ENCODE assay signal across 24 mouse cellular contexts in the genomic region with DNA sequence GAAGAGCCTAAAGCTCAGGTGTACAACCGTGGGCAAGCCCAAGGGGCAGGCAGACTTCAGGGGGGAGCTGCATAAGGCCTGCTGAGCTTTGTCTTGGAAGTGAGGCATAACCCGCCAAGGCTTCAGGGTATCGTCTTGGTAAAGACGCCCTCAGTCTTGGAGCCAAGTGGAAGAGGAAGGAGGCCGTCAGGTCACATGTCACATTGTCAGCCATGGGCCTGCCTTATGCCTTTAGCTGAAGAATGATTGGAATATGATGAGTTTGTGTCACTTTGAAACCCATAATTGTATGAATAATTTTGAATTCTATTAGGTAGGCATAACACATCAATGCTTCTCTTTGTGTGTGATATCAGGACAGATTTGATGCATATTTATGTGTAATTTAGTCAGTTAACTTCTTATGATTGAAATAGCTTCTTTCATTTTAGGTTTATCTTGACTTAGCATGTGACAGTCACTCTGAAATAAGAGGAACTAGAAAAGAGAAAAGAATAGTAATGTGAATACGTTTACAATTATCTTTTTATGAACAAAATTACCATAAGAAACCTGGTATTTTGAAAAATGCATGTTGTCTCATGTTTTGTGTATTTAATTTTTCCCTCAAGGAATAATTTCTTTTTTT. TPM values are rescaled to one million over a fixed set of nuclear protein-coding genes. Genes with fewer than 3 reads are reported as not detected.
DNase-seq lines count a peak whose midpoint lies in the region; ATAC-seq lines count a peak whose summit lies in the region.
"Had no signal": no experiment of that assay in that cellular context is flagged by ENCODE, and none has a peak within 500 bp of the region (broad histone marks: within the 10 kb centered on the region; RNA-seq: fewer than 3 reads in every experiment).

No protein-coding gene starts in this region.

- H3K4me1 ChIP-seq in forebrain, embryonic 15.5 days, result no peaks in the 10 kb centered on the region
- H3K4me1 ChIP-seq in forebrain, embryonic 12.5 days, result no peaks in the 10 kb centered on the region
- H3K4me1 ChIP-seq in neural tube, embryonic 11.5 days (ENCODE audit: control insufficient read depth, insufficient read depth, low read length), result no peaks in the 10 kb centered on the region
- H3K4me1 ChIP-seq: hindbrain, embryonic 12.5 days; hindbrain, embryonic 15.5 days had no signal

- H3K36me3 ChIP-seq in forebrain, embryonic 15.5 days, result peaks cover 8% of the 10 kb centered on the region; the same call in 1 of the 2 replicates
- H3K36me3 ChIP-seq in forebrain, embryonic 12.5 days (replicated peaks), result peaks cover 22% of the 10 kb centered on the region
- peaks cover 7% of the 10 kb centered on the region for H3K36me3 ChIP-seq in neural tube, embryonic 11.5 days (ENCODE audit: control insufficient read depth, insufficient read depth, low read length)

- no peak overlapping the region for H3K4me2 ChIP-seq in forebrain, embryonic 15.5 days (replicated peaks)
- no peak overlapping the region for H3K4me2 ChIP-seq in forebrain, embryonic 12.5 days
- no peak overlapping the region for H3K4me2 ChIP-seq in neural tube, embryonic 11.5 days (ENCODE audit: low read depth)
- H3K4me2 ChIP-seq: embryonic facial prominence, embryonic 12.5 days; embryonic facial prominence, embryonic 15.5 days; heart, embryonic 11.5 days; hindbrain, embryonic 12.5 days; hindbrain, embryonic 15.5 days had no signal

- H3K9ac ChIP-seq in forebrain, embryonic 15.5 days (replicated peaks), result no peak overlapping the region
- H3K9ac ChIP-seq in forebrain, embryonic 12.5 days, result no peak overlapping the region
- H3K9ac ChIP-seq in neural tube, embryonic 11.5 days (ENCODE audit: low read length), result no peak overlapping the region
- H3K9ac ChIP-seq: embryonic facial prominence, embryonic 12.5 days; embryonic facial prominence, embryonic 15.5 days; hindbrain, embryonic 12.5 days; hindbrain, embryonic 15.5 days had no signal

- 86% methylated on average over 6 of the region's 6 CpGs for WGBS in forebrain, embryonic 15.5 days
- WGBS in forebrain, embryonic 12.5 days, result 88% methylated on average over 6 of the region's 6 CpGs
- 89% methylated on average over 6 of the region's 6 CpGs for WGBS in neural tube, embryonic 11.5 days

- no peaks in the 10 kb centered on the region for H3K9me3 ChIP-seq in forebrain, embryonic 15.5 days
- no peaks in the 10 kb centered on the region for H3K9me3 ChIP-seq in forebrain, embryonic 12.5 days
- no peaks in the 10 kb centered on the region for H3K9me3 ChIP-seq in neural tube, embryonic 11.5 days (ENCODE audit: control insufficient read depth, low read length)
- H3K9me3 ChIP-seq: embryonic facial prominence, embryonic 12.5 days; embryonic facial prominence, embryonic 15.5 days; G1E; hindbrain, embryonic 12.5 days; hindbrain, embryonic 15.5 days had no signal

- no peaks in the 10 kb centered on the region for H3K27me3 ChIP-seq in forebrain, embryonic 15.5 days
- H3K27me3 ChIP-seq in forebrain, embryonic 12.5 days, result no peaks in the 10 kb centered on the region
- no peaks in the 10 kb centered on the region for H3K27me3 ChIP-seq in neural tube, embryonic 11.5 days (ENCODE audit: control insufficient read depth, insufficient read depth, low read length)
- H3K27me3 ChIP-seq: CH12.LX; embryonic facial prominence, embryonic 12.5 days; embryonic facial prominence, embryonic 15.5 days; hindbrain, embryonic 12.5 days; hindbrain, embryonic 15.5 days had no signal

- H3K4me3 ChIP-seq in forebrain, embryonic 15.5 days, result no peak overlapping the region
- no peak overlapping the region for H3K4me3 ChIP-seq in forebrain, embryonic 12.5 days (replicated peaks)
- no peak overlapping the region for H3K4me3 ChIP-seq in neural tube, embryonic 11.5 days (ENCODE audit: low read depth, low read length)
- H3K4me3 ChIP-seq: embryonic facial prominence, embryonic 12.5 days; embryonic facial prominence, embryonic 15.5 days; hindbrain, embryonic 12.5 days; hindbrain, embryonic 15.5 days had no signal

- H3K27ac ChIP-seq in forebrain, embryonic 15.5 days (replicated peaks), result 0 out of 2 replicates have a peak overlapping the region, but pooled peaks have one; percentile 23
- no peak overlapping the region for H3K27ac ChIP-seq in forebrain, embryonic 12.5 days
- no peak overlapping the region for H3K27ac ChIP-seq in neural tube, embryonic 11.5 days (ENCODE audit: low read depth, low read length)
- H3K27ac ChIP-seq: embryonic facial prominence, embryonic 12.5 days; embryonic facial prominence, embryonic 15.5 days; hindbrain, embryonic 12.5 days; hindbrain, embryonic 15.5 days had no signal

- DNase-seq in neural tube, embryonic 11.5 days (ENCODE audit: low spot score), result peak; percentile 1
- no peak for DNase-seq in neural tube, embryonic 10.5 days (ENCODE audit: extremely low spot score, low spot score)
- DNase-seq in urinary bladder, postnatal 14 days (ENCODE audit: low spot score), result no peak
- no peak for DNase-seq in left cerebral cortex, adult 11 months (ENCODE audit: low spot score)
- DNase-seq: adrenal gland, adult 8-10 months; adrenal gland, postnatal 25 days; B cell, adult 2 months; cerebellum, adult 18-20 months; cerebellum, adult 9-10 months; cerebellum, postnatal 14 days; gastrocnemius, postnatal 14 days; heart, adult 11 months had no signal

- no peak for ATAC-seq in forebrain, embryonic 15.5 days (replicated peaks)
- ATAC-seq in forebrain, embryonic 12.5 days (ENCODE audit: low FRiP score), result no peak
- ATAC-seq in neural tube, embryonic 11.5 days (ENCODE audit: insufficient read depth, low FRiP score, low TSS enrichment), result no peak
- ATAC-seq in common myeloid progenitor, adult 5-6 weeks (replicated peaks; ENCODE audit: low read depth, poor library complexity, severe bottlenecking), result peak; percentile 47; the same call in 1 of the 2 replicates
- ATAC-seq: activated CD4-positive, CD25-positive, alpha-beta regulatory T cell, adult 4 months; intestine, postnatal 0 days had no signal

RNA-seq across cellular contexts. Expression of a gene that starts 12.3 kb away (rescaled TPM):
- 10.0 and 11.5 TPM in 2 replicates for polyA plus RNA-seq in forebrain, embryonic 15.5 days (2015; fragmentation: Nextera tagmentation; extraction: Ambion mirVana)
- 12.5 and 13.2 TPM in 2 replicates for polyA plus RNA-seq in forebrain, embryonic 12.5 days (2016; fragmentation: Nextera tagmentation; extraction: Ambion mirVana)
- 13.6 and 15.8 TPM in 2 replicates for polyA plus RNA-seq in neural tube, embryonic 11.5 days (2014; fragmentation: Nextera tagmentation; extraction: Ambion mirVana)
- 6.1 and 11.3 TPM in 2 replicates for total RNA-seq in common myeloid progenitor, adult 5-6 weeks (2017)

RNA-seq across cellular contexts. Expression of a gene that starts 12.3 kb away (rescaled TPM):
- 543 and 551 TPM in 2 replicates for polyA plus RNA-seq in forebrain, embryonic 15.5 days (2015; fragmentation: Nextera tagmentation; extraction: Ambion mirVana)
- polyA plus RNA-seq in forebrain, embryonic 12.5 days (2016; fragmentation: Nextera tagmentation; extraction: Ambion mirVana), result 617 and 631 TPM in 2 replicates
- 717 and 722 TPM in 2 replicates for polyA plus RNA-seq in neural tube, embryonic 11.5 days (2014; fragmentation: Nextera tagmentation; extraction: Ambion mirVana)
- total RNA-seq in common myeloid progenitor, adult 5-6 weeks (2017), result 510 and 544 TPM in 2 replicates

RNA-seq across cellular contexts. Expression of a gene that starts 48.8 kb away (rescaled TPM):
- 5.0 and 7.4 TPM in 2 replicates for polyA plus RNA-seq in forebrain, embryonic 15.5 days (2015; fragmentation: Nextera tagmentation; extraction: Ambion mirVana)
- polyA plus RNA-seq in forebrain, embryonic 12.5 days (2016; fragmentation: Nextera tagmentation; extraction: Ambion mirVana), result 1.5 and 2.1 TPM in 2 replicates
- polyA plus RNA-seq in neural tube, embryonic 11.5 days (2014; fragmentation: Nextera tagmentation; extraction: Ambion mirVana), result 1.9 and 2.2 TPM in 2 replicates
- not detected in 2 replicates for total RNA-seq in common myeloid progenitor, adult 5-6 weeks (2017)
- total RNA-seq: CH12.LX, G1E had no signal
- polyA plus RNA-seq: G1E had no signal
